Mouse (Mus musculus): Measurements from ENCODE around the gene Cdipt.

Cdipt gene

DNA sequence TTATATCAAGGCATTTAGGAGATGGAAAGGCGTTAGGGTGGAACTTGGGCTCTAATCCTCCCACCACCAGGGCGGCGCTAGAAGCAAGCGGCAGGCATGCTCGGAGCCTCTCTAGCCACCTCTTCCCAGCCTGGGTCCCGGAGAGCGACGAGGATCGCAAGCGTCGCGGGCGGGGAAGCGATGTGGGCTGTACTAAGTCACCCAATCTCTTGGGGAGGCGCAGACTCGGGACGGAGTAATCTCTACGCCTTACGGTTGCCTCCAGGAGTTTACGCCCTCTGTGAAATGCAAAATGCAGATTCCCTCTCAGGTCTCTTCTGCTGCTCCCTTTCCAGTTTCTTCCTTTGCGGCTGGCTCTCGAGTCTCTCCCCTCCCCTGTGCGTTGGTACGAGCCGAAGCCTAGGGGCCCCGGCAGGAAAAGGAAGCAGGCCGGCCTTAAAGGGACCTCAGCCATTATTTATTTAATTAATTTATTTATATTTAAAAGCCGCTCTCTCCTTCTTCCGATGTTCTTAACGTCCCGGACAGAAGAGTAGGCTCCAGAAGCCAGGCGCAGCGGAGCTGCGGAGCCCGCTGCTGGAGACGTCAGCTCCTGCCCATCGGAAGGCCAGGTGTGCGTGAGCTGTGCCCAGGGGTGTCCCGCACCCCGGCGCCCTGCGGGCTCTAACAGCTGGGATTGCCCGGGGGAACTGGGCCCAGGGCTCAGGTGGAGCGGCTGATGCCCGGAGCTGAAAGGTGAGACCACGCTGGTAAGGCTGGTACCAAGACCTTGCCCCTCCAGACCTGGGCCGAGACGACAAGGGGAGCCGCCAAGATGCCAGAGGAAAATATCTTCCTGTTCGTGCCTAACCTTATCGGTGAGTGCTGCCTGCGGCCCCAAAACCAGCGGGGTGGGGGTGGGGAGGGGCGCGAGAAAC, 494 bp downstream of the Cdipt start, which contains the start of gene Cdiptos:
Gene Cdiptos, minus strand, starts transcription at position 149 of the 917 bp plus-strand sequence.
- DNase-seq = peak; percentile 89 to 97

DNA sequence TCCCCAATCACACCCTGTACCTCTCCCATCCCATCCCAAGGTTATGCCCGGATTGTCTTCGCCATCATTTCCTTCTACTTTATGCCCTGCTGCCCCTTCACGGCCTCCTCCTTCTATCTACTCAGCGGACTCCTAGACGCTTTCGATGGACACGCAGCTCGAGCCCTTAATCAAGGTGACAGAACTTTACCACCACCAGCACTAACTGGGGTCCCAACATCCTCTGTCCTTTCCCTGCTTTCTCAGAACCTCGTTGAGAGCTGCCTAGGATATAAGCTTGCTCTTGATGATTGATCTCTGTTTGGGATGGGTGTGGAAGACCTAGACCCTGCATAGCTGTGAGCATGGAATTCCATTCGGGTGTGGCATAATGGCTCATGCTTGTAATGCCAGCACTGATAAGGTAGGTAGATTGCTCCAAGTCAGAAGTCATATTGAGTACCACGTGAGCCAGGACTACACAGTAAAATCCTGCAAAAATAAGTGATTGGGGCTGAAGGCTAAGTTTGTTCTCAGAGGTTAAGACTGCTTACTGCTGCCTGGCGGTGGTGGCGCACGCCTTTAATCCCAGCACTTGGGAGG, 1.3 kb downstream of the Cdipt start:
- DNase-seq = peak in 1 of 2 experiments; percentile 18

DNA sequence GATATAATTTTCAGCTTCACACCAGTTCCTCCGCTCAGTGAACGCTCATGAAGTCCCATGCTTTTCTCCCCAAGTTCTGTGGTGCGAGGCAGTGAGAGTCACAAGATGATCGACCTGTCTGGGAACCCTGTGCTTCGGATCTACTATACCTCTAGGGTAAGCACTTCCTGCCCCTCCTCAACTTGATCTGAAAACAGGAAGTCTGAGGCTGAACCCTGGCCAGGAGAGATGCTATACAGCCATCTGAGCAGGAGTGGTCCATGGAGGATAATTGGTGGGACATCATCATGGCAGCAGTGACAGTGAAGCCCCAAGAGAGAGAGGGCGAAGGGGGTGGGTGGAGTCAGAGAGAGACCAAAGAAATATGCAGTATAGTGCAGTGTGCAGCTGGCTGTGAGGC, 3.1 kb downstream of the Cdipt start:
- peak in 1 of 2 experiments; percentile 7 for DNase-seq

DNA sequence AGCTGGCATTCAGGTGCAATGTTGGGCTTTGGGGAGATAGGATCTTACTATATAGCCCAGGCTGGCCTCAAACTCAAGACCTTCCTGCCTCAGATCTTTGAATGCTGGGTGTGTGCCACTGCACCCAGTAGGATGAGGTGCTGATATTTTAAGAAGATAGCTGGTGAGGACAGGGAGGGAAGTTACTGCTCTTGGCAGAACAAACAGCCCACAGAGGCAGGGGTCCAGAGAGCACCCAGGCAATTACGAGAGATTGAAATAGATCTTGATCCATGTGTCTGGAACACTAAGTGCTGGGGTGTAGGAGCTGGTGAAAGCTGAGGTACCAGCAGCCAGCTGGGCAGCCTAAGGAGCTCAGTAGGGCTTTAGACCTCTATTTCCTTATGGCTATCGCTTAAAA, 5.9 kb downstream of the Cdipt start:
- no peak for DNase-seq

DNA sequence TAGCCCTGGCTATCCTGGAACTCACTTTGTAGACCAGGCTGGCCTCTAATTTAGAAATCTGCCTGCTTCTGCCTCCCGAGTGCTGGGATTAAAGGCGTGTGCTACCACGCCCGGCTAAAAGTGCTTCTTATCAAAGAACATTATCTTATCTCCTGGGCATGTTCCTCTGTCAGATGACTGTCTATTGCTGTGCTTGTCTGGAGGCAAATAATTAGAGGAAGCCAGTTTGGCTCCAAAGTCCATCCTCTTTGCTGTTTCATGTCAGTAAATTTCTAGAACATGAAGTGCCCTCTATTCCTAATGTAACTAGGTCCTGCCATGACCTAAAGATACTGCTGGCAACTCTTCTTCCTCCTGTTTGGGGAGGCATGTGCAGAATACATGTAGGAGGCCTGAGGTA, 6.3 kb downstream of the Cdipt start:
- DNase-seq = no peak

DNA sequence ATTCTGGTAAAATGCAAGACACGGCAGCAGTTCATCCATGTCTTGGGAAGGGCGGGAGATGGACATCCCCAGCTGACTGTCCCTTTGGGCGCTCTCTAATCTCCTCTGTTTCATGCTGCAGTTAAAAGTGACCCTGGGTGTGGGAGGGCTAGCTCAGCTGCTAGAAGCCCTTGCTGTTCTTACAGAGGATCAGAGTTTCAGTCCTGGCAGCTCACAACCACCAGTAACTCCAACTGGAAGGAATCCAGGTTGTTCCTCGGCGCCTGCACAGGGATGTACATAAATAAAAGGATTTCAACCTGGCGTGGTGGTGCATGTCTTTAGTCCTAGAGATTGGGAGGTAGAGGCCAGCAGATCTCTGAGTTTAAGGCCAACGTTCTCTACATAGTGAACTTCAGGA, 7.4 kb downstream of the Cdipt start:
- DNase-seq = no peak

DNA sequence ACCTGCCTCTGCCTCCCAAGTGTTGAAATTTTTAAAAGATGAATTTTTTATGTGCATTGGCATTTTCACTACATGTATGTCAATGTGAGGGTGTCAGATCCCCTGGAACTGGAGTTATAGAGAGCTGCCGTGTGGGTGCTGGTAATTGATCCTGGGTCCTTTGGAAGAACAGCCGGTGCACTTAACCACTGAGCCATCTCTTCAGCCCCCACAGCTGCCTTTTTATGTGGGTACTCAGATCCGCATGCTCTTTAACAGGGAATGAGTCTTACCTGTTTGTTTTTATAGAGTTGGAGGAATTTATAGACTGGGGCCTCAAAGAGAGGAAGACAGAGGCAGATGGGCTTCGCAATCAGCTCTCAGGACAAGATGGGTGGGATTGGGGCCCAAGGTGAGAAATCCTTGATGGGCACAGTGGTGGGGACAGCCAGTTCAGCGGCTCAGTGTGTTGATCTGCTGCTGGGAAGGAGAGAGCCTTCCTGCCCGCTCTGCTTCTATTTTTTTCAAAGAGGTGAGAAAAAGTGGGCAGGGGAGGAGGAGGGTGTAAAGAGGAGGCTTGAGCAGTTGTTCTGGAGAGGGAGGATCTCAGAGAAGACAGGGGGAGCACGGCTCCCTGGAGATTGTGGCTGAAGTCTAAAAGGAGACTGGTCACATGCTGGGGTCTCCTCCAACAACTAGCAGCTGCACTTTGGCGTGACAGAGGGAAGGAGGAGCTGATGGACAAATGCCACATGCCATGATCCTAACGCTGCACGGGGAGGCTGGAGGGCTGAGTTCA, 9.1 kb downstream of the Cdipt start:
- no peak for DNase-seq

DNA sequence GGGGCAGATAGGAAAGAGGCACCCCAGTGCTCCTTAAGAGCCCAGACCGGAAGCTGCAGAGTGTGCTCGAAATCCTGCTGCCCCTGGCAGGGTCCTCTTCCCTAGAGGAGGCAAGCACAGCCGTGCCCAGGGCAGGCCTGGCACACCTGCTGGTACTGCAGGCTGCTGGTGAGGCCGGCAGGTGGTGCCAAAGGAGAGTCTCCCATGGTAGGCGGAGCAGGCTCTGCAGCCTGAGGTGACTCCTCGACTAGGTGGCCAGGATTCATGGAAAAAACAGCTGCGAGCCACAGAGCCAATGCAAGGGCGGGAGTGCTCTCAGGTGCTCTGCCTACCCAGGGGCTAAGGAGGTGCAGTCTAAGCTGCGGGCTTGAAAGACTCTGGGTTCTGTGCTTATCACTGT, 10.6 kb downstream of the Cdipt start:
- peak in 1 of 2 experiments; percentile 16 for DNase-seq

DNA sequence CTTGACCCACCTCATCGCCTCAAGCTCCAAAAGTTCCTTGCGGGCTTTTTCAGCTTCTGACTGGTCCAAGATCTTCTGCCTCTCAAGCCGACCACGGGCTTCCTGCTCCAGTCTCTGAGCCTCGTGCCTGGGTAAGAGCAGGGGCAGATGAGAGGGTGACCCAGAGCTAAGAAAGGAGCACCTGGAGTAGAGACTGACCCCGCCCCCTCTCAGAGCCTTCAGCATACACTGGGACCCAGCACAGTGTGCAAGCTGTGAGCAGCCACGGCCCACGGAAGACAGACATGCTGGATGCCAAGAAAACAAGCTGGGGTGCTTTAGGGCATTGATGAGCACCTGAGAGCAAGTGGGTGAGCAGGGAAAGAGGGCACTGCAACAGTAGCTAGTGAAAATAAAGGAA, 13.1 kb downstream of the Cdipt start:
- DNase-seq = no peak

DNA sequence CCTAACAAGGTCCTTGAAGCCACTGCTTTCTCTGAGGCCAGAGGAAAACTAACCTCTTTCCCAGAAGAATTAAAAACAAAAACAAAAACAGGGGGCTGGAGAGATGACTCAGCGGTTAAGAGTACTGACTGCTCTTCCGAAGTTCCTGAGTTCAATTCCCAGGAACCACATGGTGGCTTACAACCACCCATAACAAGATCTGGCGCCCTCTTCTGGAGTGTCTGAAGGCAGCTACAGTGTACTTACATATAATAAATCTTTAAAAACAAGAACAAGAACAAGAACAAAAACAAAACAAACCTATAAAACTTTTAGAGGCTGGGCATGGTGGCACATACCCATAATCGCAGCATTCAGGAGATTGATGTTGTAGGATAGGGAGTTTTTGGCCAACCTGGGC, 20.7 kb downstream of the Cdipt start:
- peak in 1 of 2 experiments; percentile 25 for DNase-seq

DNA sequence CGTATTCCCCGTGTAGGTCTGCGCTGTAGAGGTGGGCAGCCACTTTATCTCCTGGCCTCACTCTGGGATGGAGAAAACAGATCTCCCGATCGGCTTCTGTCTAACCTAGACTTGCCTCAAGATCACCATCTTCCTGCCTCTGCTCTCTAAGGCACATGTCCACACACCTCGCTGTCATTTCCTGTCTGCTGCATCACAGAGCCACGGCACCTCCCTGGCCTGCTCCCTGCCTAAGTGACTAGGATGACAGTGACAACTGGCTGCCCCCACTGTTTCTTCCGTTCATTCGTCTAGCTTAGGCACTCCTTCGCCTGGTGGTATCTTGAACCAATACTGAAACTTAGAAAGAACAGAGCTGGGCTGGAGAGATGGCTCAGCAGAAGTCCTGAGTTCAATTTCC, 23.9 kb downstream of the Cdipt start:
- DNase-seq = no peak

DNA sequence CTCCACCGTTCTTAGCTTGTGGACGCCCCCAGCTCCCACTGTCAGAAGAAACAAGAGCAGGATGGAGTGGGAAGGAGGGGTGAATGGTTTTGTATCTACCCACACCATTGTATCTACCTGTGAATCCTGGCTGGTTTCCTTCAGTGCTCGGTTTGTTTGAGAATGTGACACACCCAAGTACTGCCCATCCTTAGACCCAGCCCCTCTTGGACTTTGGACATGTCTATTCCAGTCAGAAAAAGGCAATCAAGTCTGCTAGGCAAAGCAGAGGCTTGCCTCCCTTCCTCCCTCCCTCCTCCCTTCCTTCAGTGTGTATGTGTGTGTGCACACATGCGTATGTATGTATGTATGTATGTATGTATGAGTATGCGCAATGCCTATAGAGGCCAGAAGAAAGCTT, 27.9 kb downstream of the Cdipt start:
- DNase-seq = no peak

DNA sequence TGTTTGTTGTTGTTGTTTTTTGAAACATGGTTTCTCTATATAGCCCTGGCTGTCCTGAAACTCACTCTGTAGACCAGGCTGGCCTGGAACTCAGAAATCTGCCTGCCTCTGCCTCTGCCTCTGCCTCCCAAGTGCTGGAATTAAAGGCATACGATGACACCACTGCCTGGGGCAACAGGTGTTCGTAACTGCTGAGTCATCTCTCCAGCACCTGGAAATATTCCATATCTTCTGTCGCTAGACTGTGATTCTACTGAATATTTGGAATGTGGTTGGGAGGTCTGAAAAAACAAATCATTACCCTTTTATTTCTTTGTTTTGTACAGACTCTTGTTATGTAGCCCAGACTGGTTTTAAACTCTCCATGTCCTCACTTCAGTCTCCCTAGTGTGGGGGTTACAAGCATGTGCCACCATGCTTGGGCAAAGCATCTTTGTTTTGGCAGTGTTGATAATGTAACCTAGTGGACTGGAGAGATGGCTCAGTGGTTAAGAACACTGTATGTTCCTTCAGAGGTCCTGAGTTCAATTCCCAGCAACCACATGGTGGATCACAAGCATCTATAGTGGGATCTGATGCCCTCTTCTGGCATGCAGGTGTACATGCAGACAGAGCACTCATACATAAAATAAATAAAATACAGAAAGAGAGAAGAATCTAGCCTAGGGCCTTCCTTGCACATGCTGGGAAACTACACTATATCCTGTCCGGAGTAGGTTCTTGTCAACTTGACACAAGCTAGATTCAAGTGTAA, 28.6 kb downstream of the Cdipt start:
- no peak for DNase-seq

DNA sequence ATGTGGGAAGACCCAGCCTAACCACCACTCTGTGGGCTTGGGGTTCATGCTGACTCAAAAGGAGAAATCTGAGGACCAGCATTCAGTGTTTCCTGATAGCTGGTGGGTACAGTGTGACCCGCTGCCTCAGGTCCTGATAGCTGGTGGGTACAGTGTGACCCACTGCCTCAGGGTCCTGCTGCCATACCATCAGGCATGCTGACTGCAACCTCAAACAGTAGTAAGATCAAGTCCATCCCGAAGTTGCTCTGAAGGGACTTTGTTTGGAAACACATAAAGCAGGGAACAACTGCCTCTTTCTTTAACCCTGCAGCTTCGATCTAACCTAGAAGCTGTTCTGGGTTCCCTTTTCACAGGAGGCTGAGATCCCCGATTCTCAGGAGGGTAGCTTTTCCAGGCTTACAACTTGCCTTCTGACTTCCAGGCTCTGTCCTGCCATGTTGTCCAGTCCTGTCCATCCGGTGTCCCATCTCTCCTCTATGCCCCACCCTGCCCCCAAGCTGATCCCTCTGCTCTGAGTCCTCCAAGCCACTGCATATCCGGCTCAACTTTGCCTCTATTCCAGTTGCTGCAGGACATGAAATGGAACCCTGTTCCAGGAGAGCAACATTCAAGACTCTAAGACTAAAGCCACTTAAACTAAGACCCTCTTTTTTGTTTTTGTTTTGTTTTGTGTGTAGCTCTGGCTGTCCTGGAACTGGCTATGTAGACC, 31.8 kb downstream of the Cdipt start:
- DNase-seq = no peak

DNA sequence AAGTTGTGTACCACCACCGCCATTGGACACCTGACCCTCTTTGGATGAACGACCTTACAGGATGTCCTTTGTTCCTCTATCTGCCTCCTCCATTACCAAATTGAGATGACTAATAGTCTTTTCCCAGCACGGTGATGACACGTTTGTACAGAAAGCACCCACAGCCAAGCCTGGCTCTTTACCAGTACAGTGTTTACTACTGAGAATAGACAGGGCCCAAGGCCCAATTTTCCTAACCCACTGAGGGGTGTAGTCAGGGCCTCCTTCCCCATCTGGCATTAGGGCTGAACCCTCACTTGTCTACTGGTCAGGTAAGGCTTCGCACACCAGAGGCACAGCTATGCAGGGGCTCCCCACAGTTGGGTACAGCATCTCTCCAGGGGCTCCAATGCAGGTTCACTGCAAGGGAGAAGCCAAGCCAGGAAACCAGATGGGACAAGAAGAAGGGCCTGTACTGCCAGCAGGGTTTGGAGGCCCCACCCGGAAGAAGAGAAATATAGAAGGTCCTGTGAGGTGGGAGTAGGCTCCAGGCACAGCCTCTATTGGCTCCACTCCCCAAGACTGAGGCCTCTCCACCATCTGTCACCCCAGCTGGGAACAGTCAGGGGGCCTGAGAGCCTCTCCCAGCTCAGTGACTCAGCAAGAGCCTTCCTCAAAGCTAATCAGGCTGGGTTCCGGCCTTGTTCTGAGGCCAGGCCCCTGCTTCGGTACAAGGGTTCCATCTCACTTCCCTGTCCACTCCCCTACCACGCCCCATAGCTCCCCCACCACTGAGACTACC, 32.7 kb downstream of the Cdipt start:
- DNase-seq = peak; percentile 52 to 53

DNA sequence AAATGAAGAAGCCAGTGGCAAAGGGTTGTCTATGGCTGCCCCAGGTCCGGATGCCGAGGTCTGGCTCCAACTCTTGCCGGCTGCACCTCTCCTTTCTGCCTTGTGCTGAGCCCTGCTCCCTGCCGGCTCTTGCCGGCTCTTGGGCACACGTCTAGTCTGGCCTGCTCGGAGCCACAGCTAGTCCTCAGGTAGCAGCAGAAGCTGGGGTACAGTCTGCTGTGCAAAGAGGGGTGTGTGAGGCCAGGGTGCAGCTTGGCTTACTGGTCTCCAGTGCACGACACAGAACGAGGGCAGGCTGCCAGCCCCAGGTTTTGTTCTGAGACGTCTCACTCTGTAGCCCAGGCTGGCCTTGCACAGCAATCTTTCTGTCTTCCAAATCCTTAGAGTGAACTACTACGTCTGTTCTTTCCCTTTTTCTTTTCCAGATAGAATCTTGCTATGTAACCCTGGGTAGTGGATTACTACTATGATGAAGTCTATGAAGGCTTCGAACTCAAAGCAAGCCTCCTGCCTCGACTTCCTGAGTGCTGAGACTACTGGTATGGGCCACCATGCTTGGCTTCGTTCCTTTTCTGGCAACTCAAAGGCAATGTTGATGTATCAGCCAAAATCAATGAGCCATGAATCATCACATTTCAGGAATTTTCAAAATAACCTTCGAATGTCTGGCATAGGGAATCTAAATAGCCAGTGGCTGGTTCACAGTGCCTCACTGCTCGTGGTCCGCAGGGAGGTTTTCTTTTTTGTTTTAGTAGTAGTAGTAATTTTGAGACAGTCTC, 33.8 kb downstream of the Cdipt start:
- DNase-seq = no peak

DNA sequence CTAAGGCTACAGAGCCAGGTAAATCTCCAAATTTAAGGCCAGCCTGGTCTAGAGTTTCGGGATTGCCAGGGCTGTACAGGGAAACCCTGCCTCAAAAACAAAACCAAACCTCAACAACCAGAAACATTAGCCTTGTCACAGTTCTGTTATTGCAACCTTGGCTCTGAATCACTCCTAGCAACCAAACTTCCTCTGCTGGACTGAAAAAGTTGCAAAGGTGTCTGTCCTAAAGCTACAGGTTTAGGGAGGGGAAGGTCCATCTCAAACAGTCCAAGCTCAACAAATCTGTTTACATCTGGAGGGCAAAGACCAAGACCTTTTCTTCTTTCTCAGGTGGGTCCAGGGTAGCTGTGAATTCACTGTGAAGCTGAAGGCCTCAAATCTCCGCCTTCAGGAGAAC, 35.3 kb downstream of the Cdipt start:
- DNase-seq = no peak

DNA sequence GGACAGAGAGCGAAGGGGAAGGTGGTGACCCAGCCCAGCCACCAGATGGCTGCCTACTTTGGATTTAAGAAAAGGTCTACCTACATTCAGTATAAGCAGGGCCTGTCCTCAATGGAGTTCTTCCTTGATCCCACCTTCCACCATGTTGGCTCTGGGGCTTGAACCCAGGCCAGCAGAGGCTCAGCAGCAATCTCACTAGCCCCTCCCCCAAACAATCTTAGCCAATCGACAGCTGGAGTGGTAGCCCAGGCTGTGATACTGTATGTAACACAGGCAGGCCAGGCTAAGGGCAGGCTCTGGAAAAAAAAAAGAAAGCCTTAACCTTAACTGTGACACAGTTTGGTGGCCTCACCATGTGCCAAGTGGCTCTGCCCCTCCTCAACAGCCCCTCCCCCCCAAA, 36.0 kb downstream of the Cdipt start:
- DNase-seq = no peak

DNA sequence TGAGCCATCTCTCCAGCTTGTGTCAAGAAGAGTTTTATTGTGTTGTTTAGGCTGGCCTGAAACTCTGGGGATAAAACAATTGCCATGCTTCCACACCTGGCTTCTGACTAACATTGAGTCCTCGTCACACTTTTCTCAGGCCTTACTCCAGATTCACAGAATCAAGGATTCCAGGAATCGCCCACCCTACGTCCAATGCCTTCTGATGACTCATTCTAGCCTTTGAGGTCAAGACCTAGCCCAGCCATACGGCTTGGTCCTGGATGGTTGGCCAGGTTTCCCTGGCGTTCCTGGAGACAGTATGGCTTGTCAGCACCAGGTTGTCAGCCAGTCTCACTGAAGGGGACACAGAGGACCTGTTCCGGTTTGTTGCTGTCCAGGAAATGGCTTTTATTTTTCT, 36.7 kb downstream of the Cdipt start:
- no peak for DNase-seq

DNA sequence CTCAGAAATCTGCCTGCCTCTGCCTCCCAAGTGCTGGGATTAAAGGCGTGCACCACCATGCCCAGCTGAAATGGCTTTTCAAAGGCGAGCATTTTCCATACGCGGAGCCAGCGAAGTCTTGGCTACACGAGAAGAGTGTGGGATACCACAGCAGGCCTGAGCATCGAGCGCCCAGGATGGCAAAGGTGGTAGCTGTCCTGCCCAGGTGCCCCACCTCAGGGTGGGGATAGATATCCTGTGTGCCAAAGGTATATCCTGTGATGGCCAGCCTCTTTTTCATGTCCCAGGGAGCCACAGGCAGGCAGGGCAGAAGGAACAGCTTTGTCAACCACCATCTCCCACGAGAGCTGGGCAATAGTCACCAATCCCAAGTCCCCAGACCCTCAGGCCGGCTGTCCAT, 37.1 kb downstream of the Cdipt start:
- no peak for DNase-seq

DNA sequence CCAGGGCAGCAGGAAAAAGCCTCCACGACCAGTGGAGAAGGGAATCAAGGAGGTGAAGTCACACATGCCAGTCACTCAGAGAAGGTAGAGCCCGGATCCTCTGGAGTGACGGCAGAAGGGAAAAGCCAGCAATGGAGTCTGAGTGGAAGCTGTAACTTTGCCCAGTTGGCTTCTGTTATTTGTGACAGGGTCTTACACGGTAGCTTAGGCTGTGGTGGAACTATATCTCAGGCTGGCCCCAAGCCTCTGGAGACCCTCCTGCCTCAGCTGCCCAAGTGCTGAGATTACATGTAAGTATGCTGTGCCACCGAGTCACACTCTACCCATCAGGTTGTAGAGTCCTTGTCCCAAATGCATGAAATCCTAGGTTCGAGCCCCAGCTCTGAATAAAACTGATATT, 37.7 kb downstream of the Cdipt start:
- DNase-seq = no peak
